Mouse (Mus musculus) heart, embryonic 14.5 days (tissue): Measurements from ENCODE around the gene Nlgn3. TPM values are rescaled to one million over a fixed set of nuclear protein-coding genes. Genes with fewer than 3 reads are reported as not detected.

Experiments used
- ATAC-seq: fragments of 200-750 bp; cut with Nextera tagmentation; 2 replicates; pipeline ENCODE4 v1.8.0; 2017; ENCODE audit warnings: low read depth, moderate TSS enrichment; ENCODE audit not compliant: insufficient number of reproducible peaks, insufficient read depth, low FRiP score
- H3K27ac ChIP-seq, 2 experiments: fragments of 200-500 bp in 1 of 2; fragments of 300-500 bp in 1 of 2; sonication (generic) in 1 of 2; replicated peaks in 1 of 2; 2 replicates each; pipeline ENCODE4 v1.5.1; 2012 to 2014; ENCODE audit warnings: low read depth in 2 of 2, low read length in 2 of 2, control low read depth in 1 of 2, mild to moderate bottlenecking in 1 of 2, mixed read lengths in 1 of 2; ENCODE audit not compliant: control insufficient read depth in 1 of 2, insufficient read depth in 1 of 2
- H3K27me3 ChIP-seq: fragments of 300-500 bp; sonication (generic); 2 replicates; pipeline ENCODE4 v1.6.1; 2014; ENCODE audit warnings: mild to moderate bottlenecking, low read length, control low read depth; ENCODE audit not compliant: control insufficient read depth, insufficient read depth
- H3K36me3 ChIP-seq: fragments of 300-500 bp; sonication (generic); 2 replicates; pipeline ENCODE4 v1.6.1; 2014; ENCODE audit warnings: mild to moderate bottlenecking, control low read depth, low read length, mixed read lengths; ENCODE audit not compliant: control insufficient read depth, insufficient read depth
- H3K4me1 ChIP-seq, 2 experiments: fragments of 200-500 bp in 1 of 2; fragments of 300-500 bp in 1 of 2; sonication (generic) in 1 of 2; 2 replicates each; pipeline ENCODE4 v1.6.1; 2012 to 2014; ENCODE audit warnings: low read length in 2 of 2, control low read depth in 1 of 2, mixed read lengths in 1 of 2; ENCODE audit not compliant: control insufficient read depth in 2 of 2, insufficient read depth in 2 of 2
- H3K4me2 ChIP-seq: fragments of 300-500 bp; sonication (generic); 2 replicates; pipeline ENCODE4 v1.6.1; 2014; ENCODE audit warnings: mild to moderate bottlenecking, low read length
- H3K4me3 ChIP-seq, 2 experiments: fragments of 200-500 bp in 1 of 2; fragments of 300-500 bp in 1 of 2; sonication (generic) in 1 of 2; 2 replicates each; pipeline ENCODE4 v1.5.1; 2012 to 2014; ENCODE audit warnings: low read length in 2 of 2, mild to moderate bottlenecking in 2 of 2, control low read depth in 1 of 2, low read depth in 1 of 2, moderate library complexity in 1 of 2; ENCODE audit not compliant: control insufficient read depth in 1 of 2, insufficient read depth in 1 of 2
- H3K9ac ChIP-seq: fragments of 300-500 bp; sonication (generic); 2 replicates; pipeline ENCODE4 v1.6.1; 2014; ENCODE audit warnings: mild to moderate bottlenecking, low read length
- H3K9me3 ChIP-seq: fragments of 300-500 bp; sonication (generic); 2 replicates; pipeline ENCODE4 v1.6.1; 2016; ENCODE audit warnings: low read length, control low read depth; ENCODE audit not compliant: control insufficient read depth
- WGBS: fragments of 180-500 bp; shearing (Covaris S2); extraction: QIAGEN DNeasy Blood & Tissue Kit; methylation state at CpG from one replicate; pipeline ENCODE4 v1.1.7; 2014; 5-methylcytosine and 5-hydroxymethylcytosine counted together
- polyA plus RNA-seq: library from polyadenylated mRNA; unstranded; fragments of >200 nt; fragmentation: Nextera tagmentation; extraction: Ambion mirVana; gene quantifications from 2 replicates; pipeline ENCODE4 v1.2.1, GENCODE M21; 2014

The Nlgn3 gene
- polyA plus RNA-seq, 1 experiment from 2014 or later = 2.9 TPM

DNA sequence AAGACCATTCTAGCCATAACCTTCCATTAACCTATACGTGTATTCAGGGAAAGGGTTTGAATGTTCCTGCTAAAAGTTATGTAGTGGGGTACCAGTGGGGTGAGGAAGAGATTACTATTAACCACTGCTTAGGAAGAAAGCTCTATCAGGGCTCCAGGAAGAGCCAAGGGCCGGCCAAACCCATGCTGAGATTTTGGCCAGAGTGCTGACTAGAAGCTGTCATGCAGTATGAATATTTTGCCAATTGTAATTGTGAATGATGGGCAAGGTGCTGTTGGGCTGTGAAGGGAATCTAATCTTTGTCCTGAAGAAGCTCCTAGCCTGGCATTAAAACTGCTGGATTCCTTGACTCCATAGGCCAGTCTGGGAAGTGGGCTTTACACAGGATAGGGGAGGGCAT lies 5.7 kb downstream of the Nlgn3 start:
- 58% methylated on average over 2 of the region's 2 CpGs for WGBS
- H3K4me3 ChIP-seq = no peak overlapping the region
- H3K9ac ChIP-seq = no peak overlapping the region
- no peaks in the 10 kb centered on the region for H3K36me3 ChIP-seq
- H3K27ac ChIP-seq = no peak overlapping the region
- no peaks in the 10 kb centered on the region for H3K9me3 ChIP-seq
- no peak overlapping the region for H3K4me2 ChIP-seq
- no peak for ATAC-seq
- no peaks in the 10 kb centered on the region for H3K27me3 ChIP-seq
- H3K4me1 ChIP-seq = no peaks in the 10 kb centered on the region; a peak in 1 of 4 replicates

GRCm38 (mm10) chrX:101309299-101309698 lies 10.3 kb downstream of the Nlgn3 start:
- Histone ChIP-seq H3K4me3 (no peak overlapping the region), H3K4me2 (no peak overlapping the region), H3K27me3 (0 out of 2 replicates have a peak, but pooled peaks cover 3% of the 10 kb centered on the region), H3K9me3 (no peaks in the 10 kb centered on the region), H3K36me3 (no peaks in the 10 kb centered on the region), H3K4me1 (no peaks in the 10 kb centered on the region), H3K27ac (no peak overlapping the region), H3K9ac (no peak overlapping the region)
- WGBS = 78% methylated on average over 5 of the region's 5 CpGs
- ATAC-seq = no peak

DNA sequence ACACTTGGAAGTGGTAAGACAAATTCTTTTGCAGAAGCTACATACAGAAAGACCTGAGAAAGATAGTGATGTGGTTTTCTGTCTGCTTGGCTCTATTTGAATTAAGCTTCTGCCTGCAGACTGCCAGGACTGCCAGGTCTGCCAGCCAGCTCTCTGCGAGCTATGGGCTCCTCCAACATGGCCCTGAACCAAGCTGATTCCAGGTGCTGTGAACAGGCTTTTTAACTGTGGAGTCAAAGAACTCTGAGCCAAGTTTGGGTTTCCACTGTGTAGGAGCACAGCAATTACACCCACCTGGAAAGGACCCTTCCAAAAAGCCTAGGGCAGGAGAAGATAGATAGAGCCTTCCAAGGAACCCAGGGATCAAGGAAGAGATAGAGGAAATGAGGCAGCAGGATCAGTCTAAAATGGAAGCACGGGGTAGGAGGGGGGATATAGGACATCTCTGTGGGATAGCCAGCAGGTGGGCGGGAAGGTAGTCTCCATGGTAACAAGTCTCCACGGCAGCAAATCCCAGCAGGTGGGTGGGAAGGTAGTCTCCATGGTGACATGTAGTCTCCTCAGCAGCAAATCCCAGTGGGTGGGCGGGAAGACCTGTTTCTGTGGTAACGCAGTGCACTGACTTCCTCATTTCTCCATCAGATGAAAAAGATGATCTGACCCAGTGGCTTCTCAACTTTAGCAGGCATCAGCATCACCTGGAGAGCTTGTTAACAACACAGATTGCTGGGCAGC lies 14.8 kb downstream of the Nlgn3 start:
- Histone ChIP-seq H3K9ac (no peak overlapping the region), H3K9me3 (no peaks in the 10 kb centered on the region), H3K27ac (no peak overlapping the region), H3K36me3 (no peaks in the 10 kb centered on the region), H3K4me3 (no peak overlapping the region), H3K4me2 (no peak overlapping the region), H3K4me1 (no peaks in the 10 kb centered on the region), H3K27me3 (0 out of 2 replicates have a peak, but pooled peaks cover 3% of the 10 kb centered on the region)
- WGBS = 54% methylated on average over 6 of the region's 6 CpGs
- no peak for ATAC-seq

DNA sequence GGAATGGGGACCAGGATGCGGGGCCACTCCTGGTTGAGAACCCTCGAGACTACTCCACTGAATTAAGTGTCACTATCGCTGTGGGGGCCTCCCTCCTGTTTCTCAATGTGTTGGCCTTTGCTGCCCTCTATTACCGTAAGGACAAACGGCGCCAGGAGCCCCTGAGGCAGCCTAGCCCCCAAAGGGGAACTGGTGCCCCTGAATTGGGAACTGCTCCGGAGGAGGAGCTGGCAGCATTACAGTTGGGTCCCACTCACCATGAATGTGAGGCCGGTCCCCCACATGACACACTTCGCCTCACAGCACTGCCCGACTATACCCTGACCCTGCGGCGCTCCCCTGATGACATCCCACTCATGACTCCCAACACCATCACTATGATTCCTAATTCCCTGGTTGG lies 20.8 kb downstream of the Nlgn3 start:
- ATAC-seq = no peak
- Histone ChIP-seq H3K4me3 (no peak overlapping the region), H3K27me3 (no peaks in the 10 kb centered on the region), H3K9ac (no peak overlapping the region), H3K4me1 (no peaks in the 10 kb centered on the region), H3K4me2 (no peak overlapping the region), H3K9me3 (no peaks in the 10 kb centered on the region), H3K36me3 (no peaks in the 10 kb centered on the region), H3K27ac (no peak overlapping the region)
- 84% methylated on average over 12 of the region's 12 CpGs for WGBS

DNA sequence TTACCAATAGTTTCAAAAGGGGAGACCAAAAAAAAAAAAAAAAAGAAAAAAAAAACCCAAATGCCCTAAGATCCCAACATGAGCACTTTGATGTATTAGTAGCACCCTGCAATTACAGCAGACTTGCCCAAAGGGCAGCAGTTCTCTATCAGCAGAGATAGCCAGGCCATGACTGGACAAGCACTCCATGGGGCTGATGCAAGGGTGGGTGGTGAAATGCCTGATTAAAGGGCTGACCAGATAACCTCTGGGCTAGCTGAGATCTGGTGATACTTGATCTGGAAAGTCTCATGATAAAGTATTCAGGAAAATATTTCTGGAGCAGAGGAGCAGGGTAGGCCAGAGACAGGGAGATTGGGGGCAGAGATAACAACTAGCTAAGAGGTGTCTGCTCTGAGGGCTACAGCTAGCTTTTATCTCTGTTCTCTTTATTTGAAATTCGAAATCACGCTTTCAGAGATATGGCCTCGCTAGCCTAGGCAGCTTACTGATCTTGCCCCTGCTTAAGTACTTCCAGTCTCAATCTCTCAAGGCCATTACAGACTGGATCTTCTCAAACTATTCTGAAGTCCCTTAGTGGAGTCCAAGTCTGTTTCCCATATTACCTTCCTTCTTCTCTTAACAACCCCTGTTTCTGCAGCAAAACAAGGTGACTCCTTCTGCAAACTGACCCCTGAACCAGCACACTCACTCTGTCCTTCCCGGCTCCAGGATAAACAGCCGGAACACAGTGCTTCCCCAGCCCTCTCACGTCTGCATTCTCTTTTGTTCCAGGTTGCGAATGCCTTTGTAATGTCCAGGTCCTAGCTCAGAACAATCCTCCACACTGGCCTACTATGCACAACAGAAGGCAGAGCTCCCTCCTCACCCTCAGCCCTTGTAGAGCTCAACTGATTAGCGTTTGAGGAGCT lies 27.3 kb downstream of the Nlgn3 start:
- 32% methylated on average over 8 of the region's 8 CpGs for WGBS
- Histone ChIP-seq H3K27ac (no peak overlapping the region), H3K36me3 (no peaks in the 10 kb centered on the region), H3K4me2 (no peak overlapping the region), H3K4me1 (peaks cover 0 to 3% of the 10 kb centered on the region in 2 experiments; a peak in 2 of 4 replicates), H3K9ac (no peak overlapping the region), H3K9me3 (no peaks in the 10 kb centered on the region), H3K27me3 (no peaks in the 10 kb centered on the region), H3K4me3 (no peak overlapping the region)
- no peak for ATAC-seq

DNA sequence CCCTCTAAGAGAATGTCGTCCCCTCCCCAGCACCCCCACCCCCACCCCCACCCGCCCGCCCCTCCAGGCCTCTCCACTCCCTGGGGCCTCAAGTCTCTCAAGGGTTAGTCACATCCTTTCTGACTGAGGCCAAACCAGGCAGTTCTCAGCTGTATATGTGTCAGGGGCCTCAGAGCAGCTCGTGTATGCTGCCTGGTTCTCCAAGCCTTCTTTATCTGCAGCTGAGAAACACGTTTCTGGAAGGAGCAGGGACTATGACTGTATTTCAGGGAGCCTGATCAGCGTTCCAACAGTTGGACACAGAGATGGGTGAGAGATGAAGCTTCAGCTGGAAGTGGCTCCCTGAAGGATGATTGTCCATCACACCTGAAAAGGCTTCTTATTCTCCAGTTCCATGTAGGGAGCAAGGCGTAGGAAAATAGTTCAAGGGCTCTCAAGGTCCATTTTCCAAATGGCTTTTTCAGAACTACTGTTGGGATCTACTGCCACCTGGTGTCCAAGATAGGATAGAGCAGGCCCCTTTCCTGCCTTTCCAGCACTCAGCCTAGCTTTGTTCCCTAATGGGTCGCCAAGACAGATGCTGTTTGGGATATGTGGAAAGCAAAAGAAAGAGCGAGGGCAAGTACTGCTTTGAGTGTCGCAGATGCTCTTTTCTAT lies 30.5 kb downstream of the Nlgn3 start:
- whole genome bisulfite sequencing = 28% methylated on average over 10 of the region's 10 CpGs
- peak overlapping the region; percentile 53 to 74 for H3K27ac ChIP-seq
- H3K9ac ChIP-seq = peak overlapping the region; percentile 54; the same call in 1 of the 2 replicates
- H3K27me3 ChIP-seq = no peaks in the 10 kb centered on the region
- no peak for ATAC-seq
- H3K36me3 ChIP-seq = no peaks in the 10 kb centered on the region
- H3K4me2 ChIP-seq = no peak overlapping the region; the same call in 1 of the 2 replicates
- no peaks in the 10 kb centered on the region for H3K9me3 ChIP-seq
- H3K4me3 ChIP-seq = no peak overlapping the region
- H3K4me1 ChIP-seq = peaks cover 0 to 5% of the 10 kb centered on the region in 2 experiments; a peak in 2 of 4 replicates

GRCm38 (mm10) chrX:101332031-101332374 lies 33.0 kb downstream of the Nlgn3 start:
- ATAC-seq = no peak
- WGBS = 36% methylated on average over 9 of the region's 9 CpGs
- no peaks in the 10 kb centered on the region for H3K9me3 ChIP-seq
- H3K4me2 ChIP-seq = peak overlapping the region; percentile 60
- H3K27me3 ChIP-seq = no peaks in the 10 kb centered on the region
- H3K36me3 ChIP-seq = no peaks in the 10 kb centered on the region
- peak overlapping the region; percentile 91 to 96 for H3K27ac ChIP-seq
- peak overlapping the region; percentile 62 for H3K9ac ChIP-seq
- H3K4me3 ChIP-seq = peak overlapping the region; percentile 14 to 34; a peak in 3 of 4 replicates
- H3K4me1 ChIP-seq = peaks cover 0 to 5% of the 10 kb centered on the region in 2 experiments; a peak in 1 of 4 replicates
